Mouse (Mus musculus): ENCODE measurements around the gene Oip5. TPM values are rescaled to one million over a fixed set of nuclear protein-coding genes. Genes with fewer than 3 reads are reported as not detected.

Oip5 gene
- polyA plus RNA-seq, 1 experiment, result 53.0 TPM

GRCm38 (mm10) chr2:119594113-119594981 is 23.9 kb downstream of the Oip5 start:
- peak overlapping the region; percentile 30; the same call in 1 of the 2 replicates for H3K27ac ChIP-seq (ENCODE audit: insufficient read depth, low read length)
- H3K4me3 ChIP-seq (ENCODE audit: low read depth, low read length), result peak overlapping the region; percentile 99

GRCm38 (mm10) chr2:119593765-119594112 is 24.5 kb downstream of the Oip5 start:
- H3K27me3 ChIP-seq (ENCODE audit: control insufficient read depth, insufficient read depth, low read length, poor library complexity, severe bottlenecking), result no peaks in the 10 kb centered on the region
- H3K4me3 ChIP-seq (ENCODE audit: low read depth, low read length), result no peak overlapping the region
- H3K4me1 ChIP-seq (ENCODE audit: control insufficient read depth, insufficient read depth, low read length), result no peaks in the 10 kb centered on the region
- peak overlapping the region; percentile 45; the same call in 1 of the 2 replicates for H3K9ac ChIP-seq (ENCODE audit: low read depth, poor library complexity, severe bottlenecking)
- H3K27ac ChIP-seq (ENCODE audit: insufficient read depth, low read length), result peak overlapping the region; percentile 92
- TF ChIP-seq CTCF (IDR thresholded peaks at IDR 0.05; ENCODE audit: low read depth, low read length), result no peak
- TF ChIP-seq EP300 (IDR thresholded peaks at IDR 0.05; ENCODE audit: insufficient read depth, low read depth, low read length), result no peak
- H3K36me3 ChIP-seq (ENCODE audit: control insufficient read depth, insufficient read depth, low read length, poor library complexity, severe bottlenecking), result peaks cover 20% of the 10 kb centered on the region
- H3K9me3 ChIP-seq (replicated peaks; ENCODE audit: control insufficient read depth, insufficient read depth, low read length, poor library complexity, severe bottlenecking), result no peaks in the 10 kb centered on the region

More at GRCm38 (mm10) chr2:119594113-119594981, 23.9 kb downstream of the Oip5 start:
- Histone ChIP-seq H3K9ac (ENCODE audit: low read depth, poor library complexity, severe bottlenecking) (peak overlapping the region; percentile 93), H3K4me1 (ENCODE audit: control insufficient read depth, insufficient read depth, low read length) (no peaks in the 10 kb centered on the region), H3K9me3 (replicated peaks; ENCODE audit: control insufficient read depth, insufficient read depth, low read length, poor library complexity, severe bottlenecking) (no peaks in the 10 kb centered on the region), H3K27me3 (ENCODE audit: control insufficient read depth, insufficient read depth, low read length, poor library complexity, severe bottlenecking) (no peaks in the 10 kb centered on the region), H3K36me3 (ENCODE audit: control insufficient read depth, insufficient read depth, low read length, poor library complexity, severe bottlenecking) (peaks cover 24% of the 10 kb centered on the region)
- TF ChIP-seq POLR2A (IDR thresholded peaks at IDR 0.05; ENCODE audit: insufficient read depth, low read length) (no peak), CTCF (IDR thresholded peaks at IDR 0.05; ENCODE audit: low read depth, low read length) (no peak), EP300 (IDR thresholded peaks at IDR 0.05; ENCODE audit: insufficient read depth, low read depth, low read length) (no peak)

GRCm38 (mm10) chr2:119591247-119591646 is 27.0 kb downstream of the Oip5 start:
- TF ChIP-seq CTCF (IDR thresholded peaks at IDR 0.05; ENCODE audit: low read depth, low read length), result no peak
- no peak for TF ChIP-seq POLR2A (IDR thresholded peaks at IDR 0.05; ENCODE audit: insufficient read depth, low read length)
- TF ChIP-seq EP300 (IDR thresholded peaks at IDR 0.05; ENCODE audit: insufficient read depth, low read depth, low read length), result no peak
- H3K27ac ChIP-seq (ENCODE audit: insufficient read depth, low read length), result no peak overlapping the region
- H3K27me3 ChIP-seq (ENCODE audit: control insufficient read depth, insufficient read depth, low read length, poor library complexity, severe bottlenecking), result no peaks in the 10 kb centered on the region
- no peaks in the 10 kb centered on the region for H3K9me3 ChIP-seq (replicated peaks; ENCODE audit: control insufficient read depth, insufficient read depth, low read length, poor library complexity, severe bottlenecking)
- H3K4me3 ChIP-seq (ENCODE audit: low read depth, low read length), result no peak overlapping the region
- no peaks in the 10 kb centered on the region for H3K4me1 ChIP-seq (ENCODE audit: control insufficient read depth, insufficient read depth, low read length)
- no peak overlapping the region for H3K9ac ChIP-seq (ENCODE audit: low read depth, poor library complexity, severe bottlenecking)
- H3K36me3 ChIP-seq (ENCODE audit: control insufficient read depth, insufficient read depth, low read length, poor library complexity, severe bottlenecking), result peaks cover 2% of the 10 kb centered on the region

GRCm38 (mm10) chr2:119587383-119587782 is 30.9 kb downstream of the Oip5 start:
- Histone ChIP-seq H3K36me3 (ENCODE audit: control insufficient read depth, insufficient read depth, low read length, poor library complexity, severe bottlenecking) (no peaks in the 10 kb centered on the region; the same call in 1 of the 2 replicates), H3K9ac (ENCODE audit: low read depth, poor library complexity, severe bottlenecking) (no peak overlapping the region), H3K27ac (ENCODE audit: insufficient read depth, low read length) (no peak overlapping the region), H3K9me3 (replicated peaks; ENCODE audit: control insufficient read depth, insufficient read depth, low read length, poor library complexity, severe bottlenecking) (no peaks in the 10 kb centered on the region), H3K27me3 (ENCODE audit: control insufficient read depth, insufficient read depth, low read length, poor library complexity, severe bottlenecking) (no peaks in the 10 kb centered on the region), H3K4me3 (ENCODE audit: low read depth, low read length) (no peak overlapping the region), H3K4me1 (ENCODE audit: control insufficient read depth, insufficient read depth, low read length) (no peaks in the 10 kb centered on the region)
- TF ChIP-seq POLR2A (IDR thresholded peaks at IDR 0.05; ENCODE audit: insufficient read depth, low read length), result no peak
- no peak for TF ChIP-seq EP300 (IDR thresholded peaks at IDR 0.05; ENCODE audit: insufficient read depth, low read depth, low read length)
- TF ChIP-seq CTCF (IDR thresholded peaks at IDR 0.05; ENCODE audit: low read depth, low read length), result peak; percentile 86

GRCm38 (mm10) chr2:119584282-119584681 is 34.0 kb downstream of the Oip5 start:
- no peaks in the 10 kb centered on the region for H3K27me3 ChIP-seq (ENCODE audit: control insufficient read depth, insufficient read depth, low read length, poor library complexity, severe bottlenecking)
- no peak overlapping the region for H3K9ac ChIP-seq (ENCODE audit: low read depth, poor library complexity, severe bottlenecking)
- H3K36me3 ChIP-seq (ENCODE audit: control insufficient read depth, insufficient read depth, low read length, poor library complexity, severe bottlenecking), result no peaks in the 10 kb centered on the region; the same call in 1 of the 2 replicates
- no peak overlapping the region for H3K4me3 ChIP-seq (ENCODE audit: low read depth, low read length)
- no peaks in the 10 kb centered on the region for H3K9me3 ChIP-seq (replicated peaks; ENCODE audit: control insufficient read depth, insufficient read depth, low read length, poor library complexity, severe bottlenecking)
- no peaks in the 10 kb centered on the region for H3K4me1 ChIP-seq (ENCODE audit: control insufficient read depth, insufficient read depth, low read length)
- TF ChIP-seq POLR2A (IDR thresholded peaks at IDR 0.05; ENCODE audit: insufficient read depth, low read length) (no peak), CTCF (IDR thresholded peaks at IDR 0.05; ENCODE audit: low read depth, low read length) (no peak), EP300 (IDR thresholded peaks at IDR 0.05; ENCODE audit: insufficient read depth, low read depth, low read length) (no peak)
- no peak overlapping the region for H3K27ac ChIP-seq (ENCODE audit: insufficient read depth, low read length)

- no peak overlapping the region for H3K4me3 ChIP-seq (ENCODE audit: low read depth, low read length)
- no peak overlapping the region for H3K27ac ChIP-seq (ENCODE audit: insufficient read depth, low read length)
- no peaks in the 10 kb centered on the region for H3K27me3 ChIP-seq (ENCODE audit: control insufficient read depth, insufficient read depth, low read length, poor library complexity, severe bottlenecking)
- H3K9me3 ChIP-seq (replicated peaks; ENCODE audit: control insufficient read depth, insufficient read depth, low read length, poor library complexity, severe bottlenecking), result no peaks in the 10 kb centered on the region
- TF ChIP-seq POLR2A (IDR thresholded peaks at IDR 0.05; ENCODE audit: insufficient read depth, low read length) (no peak), CTCF (IDR thresholded peaks at IDR 0.05; ENCODE audit: low read depth, low read length) (no peak), EP300 (IDR thresholded peaks at IDR 0.05; ENCODE audit: insufficient read depth, low read depth, low read length) (no peak)
- H3K4me1 ChIP-seq (ENCODE audit: control insufficient read depth, insufficient read depth, low read length), result no peaks in the 10 kb centered on the region
- no peak overlapping the region for H3K9ac ChIP-seq (ENCODE audit: low read depth, poor library complexity, severe bottlenecking)
- H3K36me3 ChIP-seq (ENCODE audit: control insufficient read depth, insufficient read depth, low read length, poor library complexity, severe bottlenecking), result no peaks in the 10 kb centered on the region; the same call in 1 of the 2 replicates
Measured at GRCm38 (mm10) chr2:119583439-119583838, 34.8 kb downstream of the Oip5 start.
